In the genomic region with DNA sequence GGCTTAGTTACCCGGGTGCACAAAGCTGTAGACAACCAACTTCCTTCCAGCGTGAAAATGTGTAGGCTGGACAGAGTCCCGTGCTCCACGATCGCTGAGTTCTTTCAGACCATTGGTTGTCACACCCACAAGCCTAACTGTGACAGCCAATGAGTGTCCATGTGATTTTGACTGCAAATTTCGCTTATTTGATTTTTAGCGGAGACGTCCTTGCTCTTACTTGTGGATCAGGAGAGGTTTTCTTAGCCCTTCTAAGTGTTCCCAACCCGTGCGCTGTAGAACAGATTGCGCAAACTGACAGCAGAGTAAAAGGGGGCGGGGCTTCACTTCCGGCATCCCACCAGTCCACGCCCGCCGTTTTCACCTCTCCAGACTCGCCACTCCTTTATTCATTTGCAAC, we compare ENCODE assay signal across 8 mouse cellular contexts. TPM values are rescaled to one million over a fixed set of nuclear protein-coding genes. Genes with fewer than 3 reads are reported as not detected.
DNase-seq lines count a peak whose midpoint lies in the region; ATAC-seq and TF ChIP-seq lines count a peak whose summit lies in the region.

No protein-coding gene starts in this region.

- peak overlapping the region; percentile 73 for H3K4me2 ChIP-seq in heart, embryonic 14.5 days (ENCODE audit: low read length)

- 0 out of 2 replicates have a peak, but pooled peaks cover 6% of the 10 kb centered on the region for H3K4me1 ChIP-seq in bone marrow macrophage, adult 2 months (ENCODE audit: control insufficient read depth, insufficient read depth, low read length)
- peaks cover 16 to 25% of the 10 kb centered on the region in 2 experiments; a peak in 3 of 4 replicates for H3K4me1 ChIP-seq in heart, embryonic 14.5 days (ENCODE audit: control insufficient read depth in 2 of 2, insufficient read depth in 2 of 2, low read length in 2 of 2)
- peaks cover 12% of the 10 kb centered on the region for H3K4me1 ChIP-seq in testis, adult 2 months (ENCODE audit: control insufficient read depth, insufficient read depth, low read length)

- H3K4me3 ChIP-seq in bone marrow macrophage, adult 2 months (ENCODE audit: insufficient read depth, low read length): peak overlapping the region; percentile 45
- H3K4me3 ChIP-seq in heart, embryonic 14.5 days (ENCODE audit: control insufficient read depth in 1 of 2, insufficient read depth in 1 of 2, low read depth in 1 of 2, low read length in 2 of 2): peak overlapping the region; percentile 36 to 54
- peak overlapping the region; percentile 2; the same call in 1 of the 2 replicates for H3K4me3 ChIP-seq in macrophage (ENCODE audit: inconsistent target)
- H3K4me3 ChIP-seq in testis, adult 2 months (ENCODE audit: control insufficient read depth, low read depth, low read length): peak overlapping the region; percentile 26; the same call in 1 of the 2 replicates

- H3K36me3 ChIP-seq in heart, embryonic 14.5 days (ENCODE audit: control insufficient read depth, insufficient read depth, low read length): no peaks in the 10 kb centered on the region
- no peaks in the 10 kb centered on the region for H3K36me3 ChIP-seq in macrophage (ENCODE audit: inconsistent target)
- no peaks in the 10 kb centered on the region for H3K36me3 ChIP-seq in testis, adult 2 months (ENCODE audit: control insufficient read depth, insufficient read depth, low read length)

- no peak for TF ChIP-seq POLR2A in bone marrow macrophage, adult 2 months (IDR thresholded peaks at IDR 0.05; ENCODE audit: borderline replicate concordance, low read depth, low read length)
- no peak for TF ChIP-seq POLR2A in testis, adult 2 months (IDR thresholded peaks at IDR 0.05; ENCODE audit: control insufficient read depth, low read depth, low read length)

- peak; percentile 24 for DNase-seq in gastrocnemius, postnatal 10 days
- DNase-seq in gastrocnemius, adult 8-10 months (ENCODE audit: low spot score in 2 of 2): no peak
- peak; percentile 52 to 56 for DNase-seq in kidney, postnatal 25 days
- no peak for DNase-seq in spleen, adult 12 weeks (ENCODE audit: low spot score)

- no peaks in the 10 kb centered on the region for H3K79me2 ChIP-seq in macrophage (ENCODE audit: inconsistent target)

- TF ChIP-seq CTCF in bone marrow macrophage, adult 2 months (IDR thresholded peaks at IDR 0.05; ENCODE audit: low read depth, low read length): no peak
- no peak for TF ChIP-seq CTCF in testis, adult 2 months (IDR thresholded peaks at IDR 0.05; ENCODE audit: control insufficient read depth, insufficient read depth, insufficient replicate concordance, low read depth, low read length)

- H3K27ac ChIP-seq in bone marrow macrophage, adult 2 months (ENCODE audit: insufficient read depth, low read depth, low read length): no peak overlapping the region
- peak overlapping the region; percentile 69 to 81 for H3K27ac ChIP-seq in heart, embryonic 14.5 days (replicated peaks in 1 of 2; ENCODE audit: control insufficient read depth in 1 of 2, insufficient read depth in 1 of 2, low read depth in 2 of 2, low read length in 2 of 2)
- H3K27ac ChIP-seq in macrophage: no peak overlapping the region
- H3K27ac ChIP-seq in testis, adult 2 months (ENCODE audit: control insufficient read depth, insufficient read depth, low read depth, low read length): peak overlapping the region; percentile 56; the same call in 1 of the 2 replicates

- ATAC-seq in heart, embryonic 14.5 days (ENCODE audit: insufficient number of reproducible peaks, insufficient read depth, low FRiP score, low read depth): peak; percentile 55; the same call in 1 of the 2 replicates

- H3K9me3 ChIP-seq in heart, embryonic 14.5 days (ENCODE audit: control insufficient read depth, low read length): no peaks in the 10 kb centered on the region

- H3K27me3 ChIP-seq in heart, embryonic 14.5 days (ENCODE audit: control insufficient read depth, insufficient read depth, low read length): peaks cover 21% of the 10 kb centered on the region
- no peaks in the 10 kb centered on the region for H3K27me3 ChIP-seq in testis, adult 2 months (ENCODE audit: control insufficient read depth, insufficient read depth, low read length)

- peak overlapping the region; percentile 39; the same call in 1 of the 2 replicates for H3K9ac ChIP-seq in heart, embryonic 14.5 days (ENCODE audit: low read length)

- WGBS in heart, embryonic 14.5 days: 2% methylated on average over 17 of the region's 17 CpGs
- 6% methylated on average over 17 of the region's 17 CpGs for WGBS in macrophage (ENCODE audit: missing documents)

RNA-seq across cellular contexts. Expression of a gene that starts 4.6 kb away (rescaled TPM):
- total RNA-seq in gastrocnemius, postnatal 10 days (2021): 10 to 100 TPM; 32.9 to 48.1 TPM
- under 1 TPM in 2 of 4 experiments, not detected in 2; 0.10 to 0.40 TPM for total RNA-seq in gastrocnemius, adult 8-10 months (2022)
- not detected in 2 replicates for polyA plus RNA-seq in bone marrow macrophage, adult 2 months (2012; ENCODE audit: insufficient read depth, insufficient read length, missing spikeins)
- 29.7 and 37.8 TPM in 2 replicates for polyA plus RNA-seq in heart, embryonic 14.5 days (2014; fragmentation: Nextera tagmentation; extraction: Ambion mirVana)
- under 1 TPM in 1 of 26 experiments, not detected in 25; 0.17 TPM for total RNA-seq in macrophage (2018; cell fraction: chromatin; rRNA removed)
- total RNA-seq in macrophage (2018; cell fraction: cytosol; rRNA removed): under 1 TPM in 3 of 26 experiments, not detected in 23; 0.06 to 0.10 (median 0.07) TPM
- total RNA-seq in macrophage (2018; cell fraction: nucleus; rRNA removed): not detected
- polyA plus RNA-seq in macrophage (2018): 0.10 TPM in 1 of 3 replicates, not detected in the others
- 57.2 and 107 TPM in 2 replicates for polyA plus RNA-seq in testis, adult 2 months (2012; rRNA removed)

RNA-seq across cellular contexts. Expression of a gene that starts 45.5 kb away (rescaled TPM):
- not detected for total RNA-seq in gastrocnemius, postnatal 10 days (2021)
- not detected for total RNA-seq in gastrocnemius, adult 8-10 months (2022)
- not detected in 2 replicates for polyA plus RNA-seq in bone marrow macrophage, adult 2 months (2012; ENCODE audit: insufficient read depth, insufficient read length, missing spikeins)
- polyA plus RNA-seq in heart, embryonic 14.5 days (2014; fragmentation: Nextera tagmentation; extraction: Ambion mirVana): not detected in 2 replicates
- not detected for total RNA-seq in macrophage (2018; cell fraction: chromatin; rRNA removed)
- not detected for total RNA-seq in macrophage (2018; cell fraction: cytosol; rRNA removed)
- total RNA-seq in macrophage (2018; cell fraction: nucleus; rRNA removed): not detected
- not detected in 3 replicates for polyA plus RNA-seq in macrophage (2018)
- 0.06 TPM in 1 of 2 replicates, not detected in the other for polyA plus RNA-seq in testis, adult 2 months (2012; rRNA removed)

RNA-seq across cellular contexts. Expression of a gene that starts 45.5 kb away (rescaled TPM):
- 10 to 100 TPM; 80.3 to 88.6 TPM for total RNA-seq in gastrocnemius, postnatal 10 days (2021)
- total RNA-seq in gastrocnemius, adult 8-10 months (2022): 100 to 1,000 TPM in 2 of 4 experiments, 10 to 100 TPM in 2; 99.4 to 117 (median 102) TPM
- 27.2 and 28.1 TPM in 2 replicates for polyA plus RNA-seq in bone marrow macrophage, adult 2 months (2012; ENCODE audit: insufficient read depth, insufficient read length, missing spikeins)
- 69.1 and 75.7 TPM in 2 replicates for polyA plus RNA-seq in heart, embryonic 14.5 days (2014; fragmentation: Nextera tagmentation; extraction: Ambion mirVana)
- 10 to 100 TPM in 1 of 26 experiments, 1 to 10 TPM in 20, under 1 TPM in 5; 0.66 to 20.2 (median 1.9) TPM for total RNA-seq in macrophage (2018; cell fraction: chromatin; rRNA removed)
- 10 to 100 TPM in 25 of 26 experiments, 1 to 10 TPM in 1; 9.9 to 31.9 (median 17.5) TPM for total RNA-seq in macrophage (2018; cell fraction: cytosol; rRNA removed)
- total RNA-seq in macrophage (2018; cell fraction: nucleus; rRNA removed): 10 to 100 TPM in 20 of 26 experiments, 1 to 10 TPM in 6; 7.8 to 24.2 (median 12.3) TPM
- polyA plus RNA-seq in macrophage (2018): 25.4 to 33.8 TPM (median 26.1 TPM) in 3 replicates
- 11.5 and 14.5 TPM in 2 replicates for polyA plus RNA-seq in testis, adult 2 months (2012; rRNA removed)

Comparison
In these comparisons a context has a peak if more than half of its experiments do, and no peak if none do; other contexts are left out.
1. DNase-seq: peak in gastrocnemius, postnatal 10 days (single experiment) and kidney, postnatal 25 days (2 of 2); none in gastrocnemius, adult 8-10 months (0 of 2) and spleen, adult 12 weeks (single experiment).
2. H3K27ac ChIP-seq: peak in heart, embryonic 14.5 days (2 of 2) and testis, adult 2 months (single experiment); none in bone marrow macrophage, adult 2 months (single experiment) and macrophage (single experiment).
3. RNA of a gene that starts 4.6 kb away (polyA plus RNA-seq): 57.2 to 107 TPM in testis, adult 2 months and 29.7 to 37.8 TPM in heart, embryonic 14.5 days; 0.10 TPM in macrophage and not detected in bone marrow macrophage, adult 2 months; every median in the first group is over 10 times any median in the second.
4. Peak in every context shown above with its lines, with median percentiles within 50 percentile points of each other: H3K4me3 ChIP-seq.